ENCODE assay signal across 9 mouse cellular contexts in genomic region chr6:52936995-52937394, GRCm38 (mm10).
A peak's percentile ranks its signal among the peaks of the same experiment; 100 is the strongest.
DNase-seq lines count a peak whose midpoint lies in the region; ATAC-seq and TF ChIP-seq lines count a peak whose summit lies in the region.
"Had no signal": no experiment of that assay in that cellular context is flagged by ENCODE, and none has a peak within 500 bp of the region (broad histone marks: within the 10 kb centered on the region; RNA-seq: fewer than 3 reads in every experiment).

No protein-coding gene starts in this region.

- DNase-seq in forebrain, embryonic 10.5 days (ENCODE audit: extremely low spot score, low spot score): no peak
- peak; percentile 13 for DNase-seq in lung, adult 2 months
- no peak for DNase-seq in lung, postnatal 25 days (ENCODE audit: low spot score)
- DNase-seq in lung, postnatal 14 days: peak; percentile 71
- DNase-seq in yolk sac, embryonic 10.5 days (ENCODE audit: low spot score): no peak
- DNase-seq in layer of hippocampus, adult 9-10 months (ENCODE audit: low spot score): no peak

- TF ChIP-seq CTCF in lung, adult 2 months (IDR thresholded peaks at IDR 0.05; ENCODE audit: insufficient read depth, low read length): no peak

- no peaks in the 10 kb centered on the region for H3K36me3 ChIP-seq in forebrain, embryonic 15.5 days
- no peaks in the 10 kb centered on the region for H3K36me3 ChIP-seq in forebrain, embryonic 10.5 days (replicated peaks)
- H3K36me3 ChIP-seq in heart, embryonic 11.5 days (ENCODE audit: control insufficient read depth, insufficient read depth, low read length): no peaks in the 10 kb centered on the region

- no peak overlapping the region for H3K27ac ChIP-seq in forebrain, embryonic 15.5 days (replicated peaks)
- no peak overlapping the region for H3K27ac ChIP-seq in forebrain, embryonic 10.5 days
- peak overlapping the region; percentile 41; the same call in 1 of the 2 replicates for H3K27ac ChIP-seq in heart, embryonic 11.5 days (ENCODE audit: low read depth, low read length)

- no peaks in the 10 kb centered on the region for H3K27me3 ChIP-seq in forebrain, embryonic 15.5 days
- no peaks in the 10 kb centered on the region for H3K27me3 ChIP-seq in forebrain, embryonic 10.5 days (ENCODE audit: poor library complexity, severe bottlenecking)
- H3K27me3 ChIP-seq in heart, embryonic 11.5 days (ENCODE audit: control insufficient read depth, insufficient read depth, low read length): no peaks in the 10 kb centered on the region

- H3K9me3 ChIP-seq in forebrain, embryonic 15.5 days: no peaks in the 10 kb centered on the region
- H3K9me3 ChIP-seq in forebrain, embryonic 10.5 days: no peaks in the 10 kb centered on the region
- H3K9me3 ChIP-seq in heart, embryonic 11.5 days (replicated peaks; ENCODE audit: control insufficient read depth, low read length): no peaks in the 10 kb centered on the region

- no peak overlapping the region for H3K4me3 ChIP-seq in forebrain, embryonic 15.5 days
- H3K4me3 ChIP-seq in forebrain, embryonic 10.5 days: no peak overlapping the region
- no peak overlapping the region for H3K4me3 ChIP-seq in lung, adult 2 months (replicated peaks; ENCODE audit: extremely low read depth, low read depth, low read length)
- no peak overlapping the region for H3K4me3 ChIP-seq in heart, embryonic 11.5 days (ENCODE audit: low read depth, low read length)

- 0 out of 2 replicates have a peak, but pooled peaks have one; percentile 57 for ATAC-seq in forebrain, embryonic 15.5 days (replicated peaks)
- ATAC-seq in heart, embryonic 11.5 days (replicated peaks; ENCODE audit: insufficient number of reproducible peaks, low FRiP score, low TSS enrichment): no peak

- peaks cover 29% of the 10 kb centered on the region for H3K4me1 ChIP-seq in forebrain, embryonic 15.5 days
- H3K4me1 ChIP-seq in forebrain, embryonic 10.5 days: peaks cover 28% of the 10 kb centered on the region
- no peaks in the 10 kb centered on the region for H3K4me1 ChIP-seq in lung, adult 2 months (ENCODE audit: control insufficient read depth, insufficient read depth, low read length)
- H3K4me1 ChIP-seq in heart, embryonic 11.5 days (ENCODE audit: control insufficient read depth, insufficient read depth, low read length): no peaks in the 10 kb centered on the region

- WGBS in forebrain, embryonic 15.5 days: 33% methylated on average over 10 of the region's 10 CpGs
- WGBS in forebrain, embryonic 10.5 days: 90% methylated on average over 10 of the region's 10 CpGs
- 32% methylated on average over 10 of the region's 10 CpGs for WGBS in lung, adult 2 months
- 51% methylated on average over 10 of the region's 10 CpGs for WGBS in heart, embryonic 11.5 days (ENCODE audit: insufficient replicate concordance)

- H3K4me2 ChIP-seq in forebrain, embryonic 15.5 days (replicated peaks): no peak overlapping the region
- no peak overlapping the region for H3K4me2 ChIP-seq in heart, embryonic 11.5 days
- H3K4me2 ChIP-seq: liver, embryonic 11.5 days had no signal

- no peak overlapping the region for H3K9ac ChIP-seq in forebrain, embryonic 15.5 days (replicated peaks)
- H3K9ac ChIP-seq in heart, embryonic 11.5 days (ENCODE audit: low read depth, low read length): no peak overlapping the region

- no peak for TF ChIP-seq POLR2A in lung, adult 2 months (IDR thresholded peaks at IDR 0.05; ENCODE audit: borderline replicate concordance, extremely low read depth, low read depth, low read length)

Comparison
In these comparisons a context has a peak if more than half of its experiments do, and no peak if none do; other contexts are left out.
1. DNase-seq: peak in lung, adult 2 months (single experiment) and lung, postnatal 14 days (single experiment); none in forebrain, embryonic 10.5 days (single experiment), lung, postnatal 25 days (single experiment), yolk sac, embryonic 10.5 days (single experiment) and layer of hippocampus, adult 9-10 months (single experiment).